Mouse (Mus musculus) cerebellum, adult 9-11 months (tissue): Measurements from ENCODE around the gene Plin3.

ENCODE experiments used
- DNase-seq: peaks from one replicate; pipeline ENCODE4 v3.0.0; 2022

Gene Plin3

GRCm38 (mm10) chr17:56300186-56300585 is 7.5 kb upstream of the Plin3 start, which contains the start of gene Arrdc5:
TSS of gene Arrdc5 (minus strand) at chr17:56300286.
- no peak for DNase-seq

DNA sequence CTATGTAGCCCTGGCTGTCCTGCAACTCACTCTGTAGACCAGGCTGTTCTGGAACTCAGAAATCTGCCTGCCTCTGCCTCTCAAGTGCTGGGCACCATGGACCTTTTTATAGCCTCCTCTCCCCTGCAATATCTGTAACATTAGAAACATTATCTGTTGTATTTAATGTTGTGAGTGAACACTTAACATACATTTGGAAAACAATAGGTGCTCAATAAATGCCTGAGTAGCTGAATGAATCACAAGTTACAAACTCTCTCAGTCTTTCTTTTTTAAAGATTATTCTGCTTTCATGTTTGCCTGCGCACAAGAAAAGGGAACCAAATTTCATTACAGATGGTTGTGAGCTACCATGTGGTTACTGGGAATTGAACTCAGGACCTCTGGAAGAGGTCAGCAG is 5.6 kb upstream of the Plin3 start:
- no peak for DNase-seq

GRCm38 (mm10) chr17:56296201-56296600 is 3.5 kb upstream of the Plin3 start:
- no peak for DNase-seq

- peak; percentile 77 for DNase-seq
Measured at GRCm38 (mm10) chr17:56294241-56294640, 1.6 kb upstream of the Plin3 start.

GRCm38 (mm10) chr17:56293291-56293690 is 618 bp upstream of the Plin3 start:
- DNase-seq = no peak

DNA sequence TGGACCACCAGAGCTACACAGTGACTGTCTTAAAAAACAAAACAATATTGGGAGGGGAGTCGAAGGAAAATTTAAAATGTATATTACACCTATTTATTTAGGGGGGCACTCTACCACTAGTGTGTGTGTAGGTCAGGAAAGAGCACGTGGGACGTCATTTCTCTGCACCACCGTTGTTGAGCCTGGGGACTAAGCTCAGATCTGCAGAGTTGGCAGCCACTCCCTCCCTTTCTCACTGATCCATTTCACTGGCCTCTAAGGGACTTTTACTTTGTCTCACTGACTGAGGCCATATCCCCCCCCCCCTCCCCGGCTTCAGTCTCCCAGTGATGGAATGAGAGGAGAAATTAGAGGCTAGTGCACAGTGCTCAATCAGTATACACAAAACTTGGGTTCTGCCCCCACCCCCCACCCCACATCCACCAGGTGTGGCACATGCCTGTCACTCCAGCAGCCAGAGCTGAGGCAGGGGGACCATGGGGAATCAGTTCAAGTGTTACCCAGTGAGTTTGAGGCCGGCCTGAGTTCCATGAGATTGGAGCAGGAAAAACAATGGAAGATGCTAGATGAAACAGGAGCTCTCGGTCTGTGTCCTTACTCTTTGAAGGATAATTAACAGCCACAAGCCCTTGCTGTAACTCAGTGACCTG is 722 bp downstream of the Plin3 start:
- no peak for DNase-seq

DNA sequence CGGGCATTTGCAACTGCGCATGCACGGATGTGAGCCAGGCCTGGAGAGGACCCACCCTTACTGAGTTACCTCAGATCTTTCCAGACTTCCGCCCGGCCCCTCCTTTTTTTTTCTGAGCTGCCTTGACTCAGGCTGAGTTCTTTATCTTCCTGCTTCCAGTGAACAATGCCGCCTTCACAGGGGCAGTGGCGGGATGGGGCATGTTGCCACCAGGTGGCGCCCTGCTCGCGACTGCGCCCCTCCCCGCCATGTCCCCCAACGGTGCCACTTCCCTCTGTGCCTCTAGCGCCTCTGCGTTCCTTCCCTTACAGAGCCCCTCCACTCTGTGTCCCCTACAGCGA is 1.5 kb downstream of the Plin3 start:
- peak; percentile 71 for DNase-seq

DNA sequence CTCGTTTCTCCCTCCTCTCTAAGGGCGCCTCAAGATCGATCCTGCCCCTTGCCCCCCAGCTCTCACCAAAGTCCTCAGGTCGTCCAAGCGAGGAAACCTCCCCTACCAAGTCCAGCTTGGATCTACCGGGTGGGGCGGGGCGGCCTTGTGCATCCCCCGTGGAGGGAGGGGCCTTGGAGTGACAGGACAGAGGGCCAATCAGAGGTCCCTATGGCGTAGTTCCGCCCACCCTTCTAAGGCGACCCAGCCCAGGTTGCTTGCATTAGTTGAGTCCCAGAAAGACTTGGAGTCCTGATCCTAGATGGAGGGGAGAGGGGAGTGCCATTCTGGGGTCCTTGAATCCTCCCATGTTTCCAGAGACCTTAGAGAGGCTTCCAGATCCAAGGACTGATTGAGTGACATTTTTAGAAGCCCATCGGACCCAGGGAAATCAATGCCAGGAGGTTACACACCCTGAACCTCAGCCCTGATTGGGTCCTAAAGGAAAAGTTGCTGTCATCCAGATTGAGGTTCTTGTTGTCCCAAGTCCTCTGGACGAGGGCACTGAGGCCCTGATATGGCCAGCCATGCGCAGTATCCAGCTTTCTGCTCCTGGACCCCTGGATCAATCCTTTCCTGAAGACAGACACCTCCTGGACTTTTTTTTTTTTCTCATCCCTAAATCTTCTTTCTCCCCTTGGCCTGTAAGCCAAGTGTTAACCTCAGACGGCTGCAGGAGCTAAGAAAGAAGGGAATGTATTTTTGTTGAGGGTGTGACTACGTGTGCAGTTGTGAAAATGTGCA is 2.1 kb downstream of the Plin3 start:
- no peak for DNase-seq

GRCm38 (mm10) chr17:56289371-56290331 is 3.0 kb downstream of the Plin3 start:
- no peak for DNase-seq

DNA sequence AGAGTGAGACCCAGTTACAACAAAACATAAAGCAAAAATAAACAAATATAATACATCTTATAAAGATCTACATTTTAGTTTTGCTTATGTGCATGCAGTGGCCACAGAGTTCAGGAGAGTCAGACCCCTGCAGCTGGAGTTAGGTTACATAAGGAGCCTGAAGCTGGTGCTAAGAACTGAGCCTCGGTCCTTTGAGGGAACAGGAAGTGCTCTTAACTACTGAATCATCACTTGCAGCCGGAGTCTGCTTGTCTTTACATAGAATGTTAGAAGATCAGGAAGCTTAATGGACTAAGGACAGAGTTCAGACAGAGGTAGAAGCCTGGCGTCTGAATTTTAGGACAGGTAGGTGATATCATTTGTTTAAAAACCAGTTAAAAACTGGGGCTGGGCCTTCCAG is 3.8 kb downstream of the Plin3 start:
- DNase-seq = no peak

DNA sequence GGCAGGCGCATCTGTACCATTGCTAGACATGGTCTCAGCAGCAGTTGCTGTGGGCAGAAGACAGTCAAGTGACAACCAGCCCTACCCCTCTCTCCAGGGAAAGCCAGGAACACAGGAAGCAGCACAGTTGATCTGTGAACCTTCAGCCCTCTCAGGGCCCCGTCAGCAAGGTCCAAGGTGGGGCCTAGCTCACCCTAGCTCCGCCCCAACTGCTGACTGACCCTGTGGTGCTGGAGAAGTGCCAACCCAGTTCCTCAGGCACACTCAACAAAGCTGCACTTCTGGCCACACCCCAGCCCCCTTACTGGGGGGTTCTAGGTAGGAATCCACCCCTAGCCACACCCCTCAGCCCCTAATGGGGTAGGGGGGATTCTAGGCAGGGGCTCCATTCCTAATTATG is 4.8 kb downstream of the Plin3 start:
- DNase-seq = no peak

DNA sequence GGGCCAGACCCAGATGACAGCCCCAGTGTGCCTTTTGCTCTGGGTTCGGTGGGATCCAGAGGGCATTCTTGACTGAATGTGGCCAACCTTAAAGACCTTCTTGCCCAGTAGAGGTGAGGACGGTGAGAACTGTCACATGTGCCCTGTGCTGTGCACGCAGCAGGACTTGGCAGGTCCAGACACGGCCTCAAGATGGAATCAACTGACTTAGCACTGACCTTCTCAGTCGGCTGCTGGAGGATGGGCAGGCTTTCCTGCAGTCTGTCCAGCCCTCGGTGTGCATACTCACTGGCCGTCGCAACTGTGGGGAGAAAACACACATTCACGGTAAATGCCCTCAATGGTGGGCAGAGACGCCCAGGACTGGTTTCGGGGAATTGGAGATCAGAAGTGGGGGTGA is 6.7 kb downstream of the Plin3 start:
- DNase-seq = no peak

DNA sequence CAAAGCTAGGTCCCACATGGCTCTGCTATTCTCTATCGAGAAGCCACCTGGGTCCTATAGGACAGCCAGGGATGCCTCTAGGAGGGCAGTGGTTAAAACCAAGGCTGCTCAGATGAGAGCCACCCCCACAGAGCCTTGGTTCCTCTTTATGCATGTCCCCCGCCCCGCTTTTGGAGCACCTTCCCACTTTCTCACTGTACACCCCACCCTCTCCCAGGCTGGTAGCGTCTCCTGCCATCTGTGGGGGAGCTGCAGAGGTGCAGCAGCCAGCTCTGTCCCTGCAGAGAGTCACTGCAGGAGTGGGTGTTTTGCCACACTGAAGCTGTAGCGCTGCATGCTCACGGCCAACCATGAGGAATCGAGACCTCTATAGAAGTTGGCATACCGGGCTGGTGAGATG is 9.4 kb downstream of the Plin3 start:
- DNase-seq = no peak

GRCm38 (mm10) chr17:56282802-56283201 is 9.9 kb downstream of the Plin3 start:
- peak; percentile 25 for DNase-seq

- no peak for DNase-seq
Measured at GRCm38 (mm10) chr17:56281193-56281592, 11.5 kb downstream of the Plin3 start.

DNA sequence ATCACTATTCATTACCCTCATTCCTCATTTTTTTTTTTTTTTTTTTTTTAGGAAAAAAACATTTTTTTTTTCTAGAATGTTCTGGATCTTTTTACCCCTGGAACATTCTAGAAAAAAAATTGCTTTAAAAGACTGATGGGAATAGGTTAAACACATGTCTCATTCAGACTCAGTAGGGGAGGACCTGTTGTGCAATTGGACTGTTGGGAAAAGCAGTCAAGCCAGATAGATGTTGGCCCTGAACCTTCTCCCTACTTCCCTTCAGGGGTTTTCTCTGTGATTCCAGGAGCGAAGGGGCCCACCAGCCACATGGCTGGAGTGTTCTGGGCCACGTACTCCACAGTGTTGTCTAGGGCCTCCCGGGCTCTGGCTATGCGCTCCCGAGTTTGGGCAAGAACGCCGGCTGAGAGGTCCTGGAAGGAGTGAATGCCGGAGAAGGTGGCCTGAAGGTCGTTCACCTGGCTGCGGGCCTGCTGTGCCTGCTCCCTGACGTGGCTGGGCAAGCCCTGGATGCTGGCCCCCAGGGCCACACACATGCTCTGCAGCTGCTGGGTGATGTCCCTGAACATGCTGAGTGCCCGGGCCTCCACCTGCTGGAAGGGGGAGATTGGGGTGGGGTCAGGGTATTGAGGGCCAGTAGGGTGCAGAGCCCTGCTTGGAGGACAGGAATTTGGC is 13.1 kb downstream of the Plin3 start:
- DNase-seq = peak; percentile 24

- no peak for DNase-seq
Measured at GRCm38 (mm10) chr17:56278340-56278739, 14.3 kb downstream of the Plin3 start.

DNA sequence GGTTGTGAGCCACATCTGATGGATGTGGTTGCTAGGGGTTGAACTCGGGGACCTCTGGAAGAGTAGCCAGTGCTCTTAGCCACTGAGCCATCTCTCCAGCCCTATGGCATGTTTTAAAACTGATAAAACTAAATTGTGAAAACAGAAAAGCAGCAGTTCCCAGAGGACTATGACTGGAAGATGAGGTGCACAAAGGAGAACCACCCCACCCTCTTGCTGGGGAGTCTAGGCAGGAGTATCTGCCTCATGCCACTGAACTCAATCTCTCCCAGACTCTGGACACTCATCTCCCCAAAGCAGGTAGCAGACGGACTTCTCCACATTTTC is 15.1 kb downstream of the Plin3 start:
- DNase-seq = peak; percentile 19

DNA sequence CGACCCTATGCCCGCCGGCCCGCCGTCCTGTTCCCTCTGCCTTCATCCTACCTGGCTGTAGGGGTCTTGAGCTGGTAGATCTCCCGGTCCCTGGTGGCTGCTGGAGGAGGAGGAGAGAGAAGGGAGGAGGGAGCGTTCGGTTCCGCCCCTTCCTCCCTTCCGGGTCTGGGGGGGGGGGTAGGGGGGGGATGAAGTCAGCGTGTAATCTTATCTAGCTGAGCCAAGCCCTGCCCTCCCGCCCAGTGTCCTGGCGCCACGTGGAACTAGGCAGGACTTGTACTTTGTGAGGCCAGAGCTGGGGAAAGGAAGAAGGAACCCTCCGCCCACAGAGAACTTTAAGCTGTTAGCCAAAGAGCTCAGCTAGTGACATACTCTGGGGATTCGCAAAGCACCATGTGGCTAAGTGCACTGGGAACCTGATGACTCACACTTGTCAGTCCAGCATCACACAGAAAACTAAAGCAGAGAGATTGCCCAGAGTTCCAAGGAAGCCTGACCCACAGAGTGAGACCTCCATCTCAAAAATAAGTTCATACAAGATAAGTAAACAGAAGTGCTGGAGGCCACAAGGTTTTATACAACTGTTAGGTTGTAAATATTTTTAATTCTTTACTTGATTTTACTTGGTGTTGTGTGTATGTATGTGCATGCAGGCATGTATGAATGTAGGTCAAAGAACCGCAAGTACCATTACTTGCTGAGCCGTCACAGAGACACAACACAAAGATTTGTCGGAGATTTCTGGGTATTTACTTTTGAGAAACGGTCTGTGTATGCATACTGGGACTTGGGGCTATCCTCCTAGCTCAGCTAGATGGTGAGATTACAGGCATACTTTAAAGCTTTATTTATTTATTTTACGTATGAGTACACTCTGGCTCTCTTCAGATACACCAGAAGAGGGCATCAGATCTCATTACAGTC is 15.8 kb downstream of the Plin3 start, which contains the start of gene Ticam1:
TSS of gene Ticam1 (minus strand) at position 144 of the 924 bp plus-strand sequence.
- peak; percentile 79 for DNase-seq

DNA sequence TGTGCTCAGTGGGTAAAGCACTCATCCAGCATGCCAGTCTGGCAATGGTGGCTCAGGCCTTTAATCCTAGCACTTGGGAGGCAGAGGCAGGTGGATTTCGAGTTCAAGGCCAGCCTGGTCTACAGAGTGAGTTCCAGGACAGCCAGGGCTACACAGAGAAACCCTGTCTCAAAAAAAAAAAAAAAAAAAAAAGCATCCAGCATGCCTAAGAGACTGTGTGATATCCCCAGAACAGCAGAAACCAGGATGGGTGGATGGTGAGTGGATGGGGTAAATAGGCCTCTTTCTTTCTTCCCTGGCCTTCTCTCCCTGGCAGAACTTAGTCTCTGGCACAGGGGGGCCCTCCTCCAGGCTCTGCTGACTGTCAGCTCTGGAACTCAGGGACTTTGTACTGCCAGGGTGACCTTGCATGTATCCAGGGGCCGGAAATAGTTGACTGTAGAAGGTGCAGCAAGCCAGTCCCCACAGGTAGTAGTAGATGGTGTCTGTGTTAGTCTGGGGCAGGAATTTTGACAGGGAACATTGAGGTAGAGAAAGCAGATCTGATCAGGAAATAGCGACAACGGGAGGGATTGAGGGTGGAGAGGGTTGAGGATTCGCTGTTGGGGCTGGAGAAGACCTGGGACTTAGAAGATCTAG is 16.7 kb downstream of the Plin3 start:
- DNase-seq = peak; percentile 47

- peak; percentile 25 for DNase-seq
Measured at GRCm38 (mm10) chr17:56273986-56274385, 18.7 kb downstream of the Plin3 start.
